Mouse (Mus musculus) neural tube, embryonic 10.5 days (tissue): ENCODE data around the gene Slc46a1.
A peak's percentile ranks its signal among the peaks of the same experiment; 100 is the strongest.

Source experiments
- DNase-seq: peaks from one replicate; pipeline ENCODE4 v3.0.0-alpha.2; 2017; ENCODE audit warnings: low spot score; ENCODE audit errors: extremely low spot score

Gene Slc46a1

GRCm38 (mm10) chr11:78465568-78466180, at the start of gene Slc46a1:
Gene Slc46a1 (plus strand): TSS chr11:78465697.
- peak; percentile 84 for DNase-seq

DNA sequence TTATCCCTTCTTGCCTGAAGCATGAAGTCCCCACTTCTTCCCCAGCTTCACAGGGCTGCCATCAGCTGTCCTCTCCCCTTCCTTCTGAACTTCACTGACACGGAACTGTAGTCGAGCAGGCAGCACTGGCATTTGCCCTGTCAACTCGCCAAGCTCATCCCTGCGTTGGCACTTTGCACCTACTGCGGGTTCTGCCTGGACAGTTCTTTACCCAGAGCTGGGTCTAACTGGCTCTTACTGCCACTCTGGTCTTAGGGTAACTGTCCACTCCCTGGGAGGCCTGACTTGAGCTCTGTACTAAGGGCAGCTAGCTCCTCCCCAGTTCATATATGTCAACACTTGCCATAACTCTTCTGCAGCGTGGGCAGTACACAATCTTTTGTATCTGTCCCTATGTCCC, 48.6 kb upstream of the Slc46a1 start:
- no peak for DNase-seq

GRCm38 (mm10) chr11:78420263-78420889, 45.1 kb upstream of the Slc46a1 start:
- DNase-seq: no peak

DNA sequence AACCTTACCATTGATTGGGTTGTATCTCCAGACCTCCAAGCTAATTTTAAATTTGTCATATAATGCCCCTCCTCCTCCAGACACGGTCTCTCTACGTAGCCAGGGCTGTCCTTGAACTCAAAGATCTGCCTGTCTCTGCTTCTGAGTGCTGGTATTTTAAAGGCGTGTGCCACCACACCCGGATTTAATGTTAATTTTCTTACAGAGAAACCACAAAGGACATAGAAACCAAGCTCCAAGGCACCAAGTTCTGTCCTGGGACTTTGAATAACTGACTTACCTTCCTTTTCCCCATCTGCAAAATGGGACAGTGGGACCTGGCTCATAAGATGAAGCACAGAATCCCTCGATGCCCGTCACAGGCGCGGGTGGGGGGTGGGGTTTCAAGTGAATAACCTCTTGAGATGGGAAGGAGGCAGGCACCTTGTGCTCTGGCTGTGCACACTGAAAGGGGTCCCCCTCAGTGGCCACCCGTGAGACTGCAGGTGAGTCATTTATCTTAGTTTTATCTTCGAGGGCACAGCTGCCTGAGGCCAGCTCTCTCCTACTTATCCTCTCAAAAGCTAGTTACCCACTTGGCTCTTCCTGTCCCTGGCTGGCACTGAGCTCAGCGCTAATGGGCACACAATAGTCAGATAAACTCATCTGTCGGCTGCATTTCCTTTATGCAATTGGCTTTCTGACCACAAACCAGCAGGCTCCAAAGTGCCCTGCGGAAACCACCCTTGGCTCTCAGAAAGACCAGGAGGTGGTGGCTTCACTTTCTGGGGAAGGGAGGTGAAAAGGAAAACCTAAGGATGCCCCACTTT, 44.1 kb upstream of the Slc46a1 start:
- no peak for DNase-seq

DNA sequence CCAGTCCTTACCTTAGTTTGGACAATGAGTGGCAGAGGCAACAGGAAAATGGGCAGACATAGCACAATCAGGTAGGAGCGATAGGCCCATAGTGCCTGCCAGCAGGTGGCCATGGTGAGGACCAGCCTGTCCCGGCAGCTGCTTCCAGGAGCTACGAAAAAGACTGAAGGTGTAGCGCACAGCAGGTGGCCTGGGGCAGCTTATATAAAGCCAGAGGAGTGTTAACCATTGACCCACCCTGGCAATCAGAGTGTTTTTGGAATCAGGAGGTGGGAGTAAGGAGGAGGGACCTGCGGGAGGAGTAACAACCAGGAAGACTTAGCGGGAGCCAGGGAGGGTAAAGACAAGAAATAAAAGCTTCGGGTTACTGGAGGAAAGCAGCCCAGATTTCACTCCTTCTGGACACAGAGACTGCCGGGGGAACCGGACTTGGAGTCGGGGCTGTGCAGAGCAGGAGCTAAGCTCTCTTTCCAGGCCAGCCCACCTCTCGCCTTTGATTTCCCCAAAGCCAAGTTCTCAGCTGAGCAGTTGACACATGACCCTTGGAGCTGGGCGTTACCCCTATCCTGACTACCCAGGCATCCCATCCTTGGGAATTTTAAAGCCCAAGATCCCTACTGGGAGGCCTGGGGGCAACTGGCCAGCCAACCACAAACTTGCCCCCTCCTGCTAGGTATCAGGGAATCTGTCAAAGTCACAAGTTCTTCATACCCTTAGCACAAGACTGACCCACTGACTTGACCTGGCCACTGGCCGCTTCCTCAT, 43.3 kb upstream of the Slc46a1 start, which contains the start of gene Slc13a2:
Slc13a2 (minus strand) TSS at position 163 of the 765 bp plus-strand sequence.
- no peak for DNase-seq

DNA sequence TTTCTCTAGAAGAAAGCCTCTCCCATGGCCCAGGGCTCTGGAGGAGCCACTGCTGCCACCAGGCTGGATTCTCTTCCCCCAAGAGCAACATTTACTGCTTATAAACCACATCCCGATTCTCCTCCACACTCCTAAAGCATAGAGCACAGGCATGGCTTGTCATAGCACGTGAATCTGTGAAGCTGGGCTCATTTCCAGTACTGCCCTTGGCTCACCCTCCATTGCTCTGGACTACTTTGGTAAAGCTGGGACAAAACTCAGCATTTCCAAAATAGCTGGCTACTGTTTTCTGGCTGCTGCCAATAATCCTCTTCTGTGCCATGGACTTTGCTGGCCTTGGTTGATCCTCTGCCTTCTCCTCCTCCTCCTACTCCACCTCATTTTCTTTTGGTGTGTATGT, 41.1 kb upstream of the Slc46a1 start:
- no peak for DNase-seq

GRCm38 (mm10) chr11:78425572-78425971, 39.9 kb upstream of the Slc46a1 start:
- no peak for DNase-seq

- DNase-seq: no peak
Measured at GRCm38 (mm10) chr11:78427655-78428054, 37.8 kb upstream of the Slc46a1 start.

- no peak for DNase-seq
Measured at GRCm38 (mm10) chr11:78428309-78428708, 37.2 kb upstream of the Slc46a1 start.

DNA sequence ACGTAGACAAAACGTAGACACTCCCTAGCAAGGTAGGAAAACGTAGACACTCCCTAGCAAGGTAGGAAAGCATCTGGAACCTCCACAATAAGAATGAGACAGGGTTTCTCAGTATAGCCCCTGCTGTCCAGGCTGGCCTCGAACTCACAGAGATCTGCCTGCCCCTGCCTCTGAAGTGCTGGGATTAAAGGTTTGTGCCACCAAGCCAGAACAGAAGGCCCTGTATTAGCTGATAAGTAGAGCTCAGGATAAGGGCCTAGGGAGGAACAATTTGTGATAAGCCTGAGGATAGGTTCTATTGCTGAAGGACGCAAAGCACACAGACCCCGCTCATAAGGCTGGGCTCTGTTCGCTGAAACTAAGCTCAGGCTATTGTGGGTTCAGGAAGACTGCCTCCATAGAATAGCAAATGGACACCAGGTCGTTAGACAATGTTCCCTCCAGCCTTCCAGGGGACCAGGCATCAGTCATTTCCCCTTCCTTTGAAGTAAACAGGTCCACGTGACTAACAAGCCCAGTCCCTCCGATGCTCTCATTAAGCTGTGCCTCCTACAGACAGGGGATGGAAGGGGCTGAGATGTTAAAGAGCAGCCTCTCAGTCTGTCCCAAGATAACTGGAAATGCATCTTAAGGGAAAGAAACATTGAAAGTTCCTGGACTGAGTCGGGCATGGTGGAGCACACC, 35.2 kb upstream of the Slc46a1 start:
- no peak for DNase-seq

DNA sequence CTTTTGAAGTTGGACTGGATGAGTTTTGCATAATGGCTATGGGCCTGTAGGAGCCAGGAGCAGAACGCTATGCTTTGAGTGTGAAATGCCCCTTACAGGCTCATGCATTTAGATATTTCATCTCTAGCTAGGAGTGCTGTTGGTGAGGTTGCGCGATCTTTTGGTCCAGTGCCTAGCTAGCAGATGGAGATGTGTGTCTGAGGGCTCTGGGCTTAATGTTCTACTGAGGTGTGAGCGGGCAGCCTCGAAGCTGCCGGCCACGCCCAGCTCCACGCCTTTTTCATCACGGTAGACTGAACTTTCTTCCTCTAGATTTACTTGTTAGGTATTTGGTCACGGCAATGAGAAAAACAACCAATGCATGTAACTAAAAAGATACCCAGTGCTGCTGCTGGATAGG, 34.3 kb upstream of the Slc46a1 start:
- DNase-seq: no peak

- no peak for DNase-seq
Measured at GRCm38 (mm10) chr11:78434052-78434451, 31.4 kb upstream of the Slc46a1 start.

- peak; percentile 80 for DNase-seq
Measured at GRCm38 (mm10) chr11:78435776-78436349, 29.6 kb upstream of the Slc46a1 start.

DNA sequence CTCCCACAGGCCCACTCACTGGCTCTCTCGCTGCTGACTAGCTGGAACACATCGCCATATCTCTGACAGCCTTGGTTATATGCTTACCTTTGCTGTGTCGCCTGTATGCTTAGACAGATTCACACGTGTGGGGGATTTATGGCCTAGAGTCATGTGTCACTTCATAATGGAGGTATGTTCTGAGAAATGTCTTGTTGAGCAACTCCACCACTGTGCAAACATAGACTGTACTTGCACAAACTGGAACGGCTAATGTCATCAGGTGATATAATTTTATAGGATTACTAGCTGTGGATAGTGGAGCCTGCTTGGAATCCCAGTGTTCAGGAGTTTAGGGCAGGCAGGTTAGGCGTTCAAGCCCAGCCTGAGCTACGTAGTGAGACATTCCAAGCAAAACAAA, 28.3 kb upstream of the Slc46a1 start:
- DNase-seq: no peak

GRCm38 (mm10) chr11:78438399-78438930, 27.0 kb upstream of the Slc46a1 start:
- DNase-seq: no peak

DNA sequence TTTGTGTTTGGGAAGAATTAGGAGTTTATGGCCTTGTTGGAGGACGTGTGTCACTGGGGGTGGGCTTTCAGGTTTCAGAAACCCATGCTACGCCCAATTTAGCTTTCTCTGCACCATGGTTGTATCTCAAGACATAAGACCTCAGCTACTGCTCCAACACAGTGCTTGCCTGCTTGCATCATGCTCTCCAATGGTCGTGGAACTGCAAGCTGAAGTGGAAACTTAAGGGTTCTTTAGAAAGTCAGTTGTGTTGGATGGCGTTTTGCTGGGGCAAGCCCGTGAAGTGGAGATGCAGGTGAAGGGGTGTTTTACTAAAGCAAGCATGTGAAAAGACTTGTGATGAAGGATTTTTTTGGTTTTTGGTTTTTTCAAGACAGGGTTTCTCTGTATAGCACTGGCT, 22.4 kb upstream of the Slc46a1 start:
- DNase-seq: no peak

- DNase-seq: no peak
Measured at GRCm38 (mm10) chr11:78447168-78447567, 18.3 kb upstream of the Slc46a1 start.

- no peak for DNase-seq
Measured at GRCm38 (mm10) chr11:78448242-78448641, 17.3 kb upstream of the Slc46a1 start.

GRCm38 (mm10) chr11:78450337-78450736, 15.2 kb upstream of the Slc46a1 start:
- DNase-seq: no peak

- peak; percentile 61 for DNase-seq
Measured at GRCm38 (mm10) chr11:78453675-78454074, 11.8 kb upstream of the Slc46a1 start.
